1 mouse cellular context compared by ENCODE assay signal in the genomic region with DNA sequence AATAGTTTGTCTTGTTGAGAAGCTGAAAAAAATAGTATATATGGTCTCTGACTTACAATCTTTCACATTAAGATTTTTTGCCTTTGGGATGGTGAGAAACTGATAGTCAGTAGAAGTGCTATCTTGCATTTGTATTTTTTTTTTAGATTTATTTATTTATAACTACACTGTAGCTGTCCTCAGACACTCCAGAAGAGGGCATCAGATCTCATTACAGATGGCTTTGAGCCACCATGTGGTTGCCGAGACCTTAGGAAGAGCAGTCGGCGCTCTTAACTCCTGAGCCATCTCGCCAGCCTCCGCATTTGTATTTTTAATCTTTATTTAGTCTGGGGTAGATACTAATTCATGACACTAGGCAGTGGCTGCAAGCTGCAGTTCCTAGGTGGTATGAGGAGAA.
A peak's percentile ranks its signal among the peaks of the same experiment; 100 is the strongest.
TF ChIP-seq lines count a peak whose summit lies in the region.

No protein-coding gene starts in this region.

TF ChIP-seq in MEL, 35 proteins besides CTCF, POLR2A, EP300 and RAD21 (continued from another document):
- TF ChIP-seq SIN3A (IDR thresholded peaks at IDR 0.05; ENCODE audit: low read length), result peak; percentile 38; the same call in 1 of the 2 replicates
- no peak for TF ChIP-seq ZKSCAN1 (IDR thresholded peaks at IDR 0.05; ENCODE audit: low read depth, low read length)
- no peak for TF ChIP-seq MEF2A (IDR thresholded peaks at IDR 0.05; ENCODE audit: extremely low read depth, insufficient replicate concordance, low read depth, low read length, poor library complexity, severe bottlenecking)
- TF ChIP-seq GABPA (IDR thresholded peaks at IDR 0.05; ENCODE audit: low read depth, low read length), result no peak
- no peak for TF ChIP-seq USF2 (IDR thresholded peaks at IDR 0.05; ENCODE audit: borderline replicate concordance in 1 of 2, insufficient read depth in 1 of 2, low read depth in 1 of 2, low read length in 2 of 2)
- no peak for TF ChIP-seq KAT2A (conservative IDR thresholded peaks at IDR 0.05; ENCODE audit: low read depth, low read length)
- TF ChIP-seq ELF1 (IDR thresholded peaks at IDR 0.05; ENCODE audit: low read depth, low read length), result no peak
- no peak for TF ChIP-seq CHD2 (IDR thresholded peaks at IDR 0.05; ENCODE audit: low read length)
- TF ChIP-seq SMC3 (IDR thresholded peaks at IDR 0.05; ENCODE audit: low read depth, low read length), result 0 out of 2 replicates have a peak, but pooled peaks have one; percentile 4
- TF ChIP-seq ETS1 (IDR thresholded peaks at IDR 0.05; ENCODE audit: low read depth, low read length), result 0 out of 2 replicates have a peak, but pooled peaks have one; percentile 23
- 0 out of 2 replicates have a peak, but pooled peaks have one; percentile 23 for TF ChIP-seq HCFC1 (IDR thresholded peaks at IDR 0.05; ENCODE audit: low read depth, low read length)
- TF ChIP-seq BHLHE40 (IDR thresholded peaks at IDR 0.05; ENCODE audit: borderline replicate concordance, low read depth, low read length), result no peak
- peak; percentile 78 for TF ChIP-seq MYC (IDR thresholded peaks at IDR 0.05; ENCODE audit: low read depth, low read length)
- peak; percentile 78 for TF ChIP-seq ZNF384 (IDR thresholded peaks at IDR 0.05; ENCODE audit: low read depth, low read length)
- TF ChIP-seq USF1 (IDR thresholded peaks at IDR 0.05; ENCODE audit: low read depth, low read length), result no peak
